Mouse (Mus musculus): Measurements from ENCODE around the gene Mrpl47.
A peak's percentile ranks its signal among the peaks of the same experiment; 100 is the strongest.

DNA sequence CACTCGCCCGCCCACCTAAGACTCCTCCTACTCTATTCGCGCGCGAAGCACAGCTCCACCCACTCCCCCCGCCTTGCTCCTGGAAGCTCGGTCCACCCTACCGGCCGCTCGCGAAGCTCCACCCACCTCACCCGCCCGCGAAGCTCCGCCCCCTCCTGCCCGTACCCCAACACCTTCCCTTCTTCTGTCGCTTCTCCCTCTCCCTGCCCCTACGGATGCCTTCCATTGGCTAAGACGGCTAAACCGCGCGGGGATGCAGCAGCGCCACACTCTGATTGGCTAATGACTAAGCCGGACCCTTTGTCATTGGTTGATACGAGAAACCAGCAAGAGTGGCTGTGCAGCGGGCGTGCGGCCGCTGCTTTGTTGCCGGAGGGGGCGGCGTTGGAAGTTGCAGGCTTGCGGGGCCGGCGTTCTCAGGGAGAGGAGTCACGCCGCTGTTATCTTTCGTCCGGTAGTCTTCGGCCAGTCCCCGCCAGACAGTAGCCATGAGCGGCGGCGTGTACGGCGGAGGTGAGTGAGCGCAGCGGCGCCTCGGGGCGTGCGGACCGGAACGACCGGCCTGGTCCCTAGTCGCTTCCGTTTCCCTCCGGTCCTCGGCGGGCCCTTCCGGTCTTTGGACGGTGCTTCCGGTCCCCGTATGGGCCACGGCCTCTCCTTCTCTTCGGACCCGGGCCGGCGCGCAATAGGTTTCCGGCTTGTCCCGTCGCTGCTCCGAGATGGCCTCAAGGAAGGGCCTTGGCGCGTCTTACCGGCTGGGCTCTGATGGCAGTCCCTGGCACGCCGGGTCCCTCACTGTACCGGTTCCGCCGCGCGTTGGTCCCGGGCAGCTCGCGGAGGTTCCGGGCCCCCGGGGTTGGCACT, 28.8 kb downstream of the Mrpl47 start:
- no peak for TF ChIP-seq CTCF (IDR thresholded peaks at IDR 0.05; ENCODE audit: control insufficient read depth, insufficient read depth, low read length)
- TF ChIP-seq POLR2A (IDR thresholded peaks at IDR 0.05; ENCODE audit: borderline replicate concordance, control insufficient read depth, low read depth, low read length) = peak; percentile 49; the same call in 1 of the 2 replicates

Measured in bone marrow, adult 2 months (tissue).